Mouse (Mus musculus): ENCODE results near the gene Ptprn.

DNA sequence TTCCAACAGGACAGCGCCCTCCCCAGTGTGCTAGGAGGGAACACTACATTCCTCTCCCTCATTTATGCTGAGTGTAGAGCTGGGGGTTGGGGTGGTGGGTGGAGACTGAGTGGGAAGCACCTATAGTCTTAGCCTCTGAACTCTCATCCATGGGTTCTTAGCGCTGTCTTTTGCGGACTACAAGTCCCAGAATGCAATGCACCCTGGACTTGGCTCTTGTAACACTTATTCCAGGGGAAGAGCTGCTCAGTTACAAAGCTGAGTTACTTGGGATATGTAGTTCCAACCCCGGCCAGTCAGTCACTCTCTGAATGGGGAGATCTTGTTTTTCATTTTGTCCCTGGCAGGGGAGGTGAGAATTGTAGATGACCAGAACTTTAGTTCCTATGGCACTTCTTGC lies 19.5 kb downstream of the Ptprn start:
- no peak for TF ChIP-seq POLR2A (IDR thresholded peaks at IDR 0.05; ENCODE audit: borderline replicate concordance, insufficient read depth, low read length)
- no peak for TF ChIP-seq CTCF (IDR thresholded peaks at IDR 0.05; ENCODE audit: borderline replicate concordance, insufficient read depth, low read depth, low read length)

All from cerebellum, adult 2 months (tissue).